Mouse (Mus musculus): ENCODE measurements around the gene Rftn2. TPM values are rescaled to one million over a fixed set of nuclear protein-coding genes. Genes with fewer than 3 reads are reported as not detected.

The Rftn2 gene
- polyA plus RNA-seq (2015; fragmentation: Nextera tagmentation; extraction: Ambion mirVana), result 0.80 and 1.1 TPM in 2 replicates

DNA sequence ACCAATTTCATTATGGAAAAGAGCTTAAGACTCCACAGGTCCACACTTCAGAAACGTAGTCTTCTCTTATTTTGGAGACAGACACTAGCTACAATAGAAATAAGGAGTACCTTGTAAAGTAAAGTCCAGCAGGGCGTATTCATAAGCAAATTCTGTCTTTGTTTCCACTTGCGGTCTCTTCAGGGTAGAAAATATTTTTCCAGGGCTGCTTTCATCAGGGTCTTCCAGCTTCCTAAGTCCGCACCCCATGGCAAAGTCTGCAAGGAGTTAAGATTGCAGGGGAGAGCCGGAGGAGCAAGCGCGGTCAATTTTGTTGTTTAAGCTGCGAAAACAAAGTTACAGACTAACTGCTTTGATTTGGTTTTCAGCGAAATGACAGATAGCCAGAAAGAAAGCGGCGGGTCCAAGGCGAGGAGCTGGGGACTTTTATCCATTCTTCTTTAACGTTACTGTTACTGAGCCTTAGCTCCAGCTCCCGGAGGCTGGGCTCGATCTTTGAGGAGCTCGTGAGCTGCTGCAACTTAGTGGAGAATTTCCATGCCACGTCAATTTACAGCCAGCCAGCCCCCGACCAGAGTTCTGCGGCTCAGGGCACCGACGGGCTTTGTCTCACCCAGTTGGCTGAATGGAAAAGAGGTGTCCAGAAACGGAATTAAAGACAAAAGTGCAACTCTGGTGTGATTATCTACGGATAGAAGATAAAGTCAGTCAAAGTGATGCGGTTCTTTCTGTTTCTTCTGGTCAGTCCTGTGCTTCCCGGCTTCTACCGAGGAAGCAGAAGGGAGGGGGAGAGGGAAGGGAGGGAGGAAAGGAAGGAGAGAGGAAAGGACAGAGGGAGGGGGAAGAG, at the start of gene Rftn2:
Gene Rftn2, minus strand, starts transcription at position 772 of the 847 bp plus-strand sequence.
- DNase-seq (ENCODE audit: low spot score), result no peak

DNA sequence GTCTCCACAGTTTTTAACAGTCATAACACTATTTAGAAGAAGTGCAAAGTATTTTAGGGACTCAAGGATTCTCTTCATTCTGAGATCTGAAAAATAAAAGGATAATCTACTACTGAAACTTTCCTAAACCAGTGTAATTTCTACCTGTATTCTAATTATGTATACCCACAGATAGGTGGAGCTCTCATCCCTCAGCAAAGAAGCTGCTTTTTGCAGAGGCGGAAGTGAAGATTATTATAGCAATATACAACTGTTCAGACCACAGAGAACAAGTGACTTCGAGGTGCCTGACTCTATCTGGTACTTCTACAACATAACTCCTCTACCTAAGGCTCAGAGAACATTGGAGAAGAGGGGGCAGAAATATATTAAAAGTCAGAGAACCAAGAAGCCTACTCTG, 38.9 kb upstream of the Rftn2 start:
- no peak for DNase-seq (ENCODE audit: low spot score)

- no peak for DNase-seq (ENCODE audit: low spot score)
Measured at GRCm38 (mm10) chr1:55264385-55264784, 37.8 kb upstream of the Rftn2 start.

DNA sequence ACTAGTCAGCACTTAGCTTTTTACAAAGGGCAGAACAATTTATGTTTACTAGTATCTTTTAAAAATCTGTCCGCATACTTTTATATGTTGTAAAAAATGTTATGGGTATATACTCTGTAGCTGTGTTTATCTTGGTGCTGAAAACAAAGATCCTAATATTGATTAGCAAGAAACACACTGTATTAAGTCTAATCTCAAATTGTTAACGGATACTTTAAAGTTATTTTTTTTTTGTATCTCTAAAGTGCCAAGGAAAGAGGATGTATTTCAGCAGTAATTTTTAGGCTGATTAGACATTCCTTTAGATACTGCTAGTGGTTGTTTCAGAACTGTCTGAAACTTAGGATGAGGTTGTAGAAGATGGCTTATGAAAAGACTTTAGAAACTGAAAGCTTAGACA, 19.8 kb upstream of the Rftn2 start:
- no peak for DNase-seq (ENCODE audit: low spot score)

DNA sequence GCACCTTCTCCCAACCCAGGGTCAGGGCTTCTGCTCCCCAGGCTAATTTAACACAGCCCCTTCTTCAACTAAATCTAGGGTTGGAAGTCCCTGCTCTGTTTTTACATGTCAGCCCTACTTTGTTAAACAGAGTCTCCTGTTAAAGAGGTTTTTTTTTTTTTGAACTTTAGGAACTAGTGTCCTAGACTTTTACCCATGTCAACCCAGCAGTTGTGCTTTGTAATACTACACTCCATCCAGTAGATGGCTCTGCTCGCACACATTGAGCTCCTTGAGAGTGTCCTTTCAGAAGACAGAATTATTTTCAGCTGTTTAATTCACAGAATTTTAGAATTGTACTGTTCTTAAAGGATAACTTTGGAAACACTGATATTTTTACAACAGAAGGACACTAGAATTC, 12.7 kb upstream of the Rftn2 start:
- DNase-seq (ENCODE audit: low spot score), result peak; percentile 82

- no peak for DNase-seq (ENCODE audit: low spot score)
Measured at GRCm38 (mm10) chr1:55238496-55238895, 11.9 kb upstream of the Rftn2 start.

GRCm38 (mm10) chr1:55237643-55238161, 11.1 kb upstream of the Rftn2 start:
- no peak for DNase-seq (ENCODE audit: low spot score)

DNA sequence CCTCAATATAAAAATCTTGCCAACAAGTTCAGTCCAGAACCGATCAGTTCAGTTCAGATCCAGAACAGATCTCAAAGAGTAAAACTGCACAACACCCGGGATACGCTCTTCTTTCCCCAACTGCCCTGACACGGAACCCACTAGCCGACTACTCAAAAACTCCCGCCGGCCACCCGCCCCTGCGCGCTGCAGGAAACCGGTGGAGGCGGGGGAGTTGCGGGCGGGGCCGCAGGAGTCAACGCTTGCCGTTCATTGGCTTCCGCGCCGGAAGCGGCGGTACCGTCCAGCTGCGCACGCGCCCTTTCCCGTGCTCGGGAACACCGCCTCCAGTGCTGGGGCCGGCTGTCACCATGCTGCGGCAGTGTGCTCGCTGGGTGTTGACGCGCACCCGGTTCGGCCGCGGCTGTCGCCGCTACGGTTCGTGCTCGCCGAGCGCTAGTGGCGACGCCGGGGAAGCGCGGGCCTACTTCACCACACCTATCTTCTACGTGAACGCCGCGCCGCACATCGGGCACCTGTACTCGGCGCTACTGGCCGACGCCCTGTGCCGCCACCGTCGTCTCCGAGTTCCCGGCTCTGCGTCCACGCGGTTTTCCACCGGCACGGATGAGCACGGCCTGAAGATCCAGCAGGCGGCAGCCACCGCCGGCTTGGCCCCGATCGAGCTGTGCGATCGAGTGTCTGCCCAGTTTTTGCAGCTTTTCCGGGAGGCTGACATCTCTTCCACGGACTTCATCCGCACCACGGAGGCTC, 10.5 kb upstream of the Rftn2 start, which contains the start of gene Mars2:
Gene Mars2, plus strand, starts transcription at position 288 of the 753 bp plus-strand sequence.
- peak; percentile 96 for DNase-seq (ENCODE audit: low spot score)

DNA sequence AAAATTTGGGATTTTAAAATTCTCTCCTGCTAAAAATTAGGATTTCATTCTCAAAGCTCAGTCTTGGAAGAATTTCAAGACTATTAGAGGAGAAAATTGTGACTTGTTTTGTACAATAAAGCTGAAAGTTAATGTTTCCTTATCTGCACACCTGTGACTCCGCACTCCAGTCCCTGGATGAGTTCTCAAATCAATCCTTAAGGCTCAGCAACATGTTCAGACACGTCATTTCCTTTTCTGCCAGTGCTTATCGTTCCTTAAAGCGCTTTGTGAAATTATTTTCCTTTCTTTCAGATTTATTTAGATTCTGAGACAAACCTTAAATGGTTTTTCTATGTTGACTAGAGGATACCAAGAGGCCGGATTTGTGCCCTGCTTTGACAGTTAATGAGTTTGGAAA, 9.9 kb upstream of the Rftn2 start:
- no peak for DNase-seq (ENCODE audit: low spot score)

GRCm38 (mm10) chr1:55234910-55235520, 8.4 kb upstream of the Rftn2 start:
- DNase-seq (ENCODE audit: low spot score), result no peak

DNA sequence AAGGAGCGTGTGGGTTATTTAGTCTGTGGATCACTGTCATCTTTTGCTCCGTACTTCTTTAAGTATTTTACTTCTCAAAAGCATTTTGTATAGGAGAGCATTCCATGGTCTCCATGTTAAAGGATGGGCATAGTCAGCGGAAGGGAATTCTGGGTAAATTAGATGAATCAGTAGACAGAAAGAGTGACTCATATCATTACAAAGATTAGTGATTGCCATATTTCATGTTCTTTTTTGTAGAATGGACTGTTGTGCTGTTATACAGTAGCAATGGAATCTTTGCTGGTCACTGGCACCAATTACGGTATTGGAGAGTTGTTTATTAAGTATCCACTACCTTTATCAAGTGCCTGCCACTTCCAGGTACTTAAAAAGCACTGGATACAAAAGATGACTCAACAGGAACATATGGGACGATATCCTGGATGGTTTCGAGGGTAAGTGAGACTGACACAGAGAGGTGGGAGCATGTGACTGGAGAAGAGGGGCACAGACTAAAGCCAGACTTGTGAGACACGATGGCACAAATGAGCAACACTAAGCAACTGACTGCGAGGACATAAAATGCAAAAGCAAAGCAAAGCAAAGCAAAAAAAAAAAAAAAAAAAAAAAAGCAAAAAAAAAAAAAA, 1.8 kb upstream of the Rftn2 start:
- DNase-seq (ENCODE audit: low spot score), result no peak

DNA sequence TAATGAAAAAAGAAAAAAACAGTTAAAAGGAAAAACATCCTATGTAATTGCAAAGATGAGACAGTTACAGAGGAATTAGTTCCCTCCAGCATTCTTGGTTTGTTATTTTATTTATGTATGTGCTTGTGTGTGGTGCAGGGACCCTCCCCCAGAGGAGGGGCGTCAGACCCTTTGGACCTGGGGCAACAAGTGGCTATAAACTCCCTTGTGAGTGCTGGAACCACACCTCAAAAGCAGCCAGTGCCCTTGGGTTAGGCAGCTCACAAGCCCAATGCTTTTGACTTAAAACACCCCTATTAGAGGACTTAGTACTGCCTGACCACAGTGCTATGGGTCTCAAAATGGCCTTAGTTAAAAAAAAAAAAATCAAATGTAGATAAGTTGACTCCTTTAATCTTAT, 794 bp upstream of the Rftn2 start:
- no peak for DNase-seq (ENCODE audit: low spot score)

- DNase-seq (ENCODE audit: low spot score), result no peak
Measured at GRCm38 (mm10) chr1:55225398-55225797, 1.2 kb downstream of the Rftn2 start.

DNA sequence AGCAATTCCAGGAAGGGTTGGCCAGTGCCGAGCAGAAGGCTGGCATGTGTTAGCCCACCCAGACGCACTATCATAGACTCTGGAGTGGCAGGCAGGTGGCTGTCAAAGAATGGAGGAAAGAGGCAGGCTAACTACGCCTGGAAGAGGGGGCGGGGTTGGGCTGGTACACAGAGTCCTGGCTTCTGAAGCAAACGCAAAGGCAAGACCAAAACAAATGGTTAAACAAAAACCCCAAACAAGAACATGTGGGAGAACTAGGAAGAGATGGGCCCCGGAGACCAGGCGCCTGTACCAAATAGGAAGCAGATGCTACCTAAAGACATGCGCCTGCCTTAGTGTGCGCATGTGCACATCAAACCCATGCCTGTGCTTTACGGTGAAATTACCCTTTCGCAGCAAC, 2.5 kb downstream of the Rftn2 start:
- no peak for DNase-seq (ENCODE audit: low spot score)

DNA sequence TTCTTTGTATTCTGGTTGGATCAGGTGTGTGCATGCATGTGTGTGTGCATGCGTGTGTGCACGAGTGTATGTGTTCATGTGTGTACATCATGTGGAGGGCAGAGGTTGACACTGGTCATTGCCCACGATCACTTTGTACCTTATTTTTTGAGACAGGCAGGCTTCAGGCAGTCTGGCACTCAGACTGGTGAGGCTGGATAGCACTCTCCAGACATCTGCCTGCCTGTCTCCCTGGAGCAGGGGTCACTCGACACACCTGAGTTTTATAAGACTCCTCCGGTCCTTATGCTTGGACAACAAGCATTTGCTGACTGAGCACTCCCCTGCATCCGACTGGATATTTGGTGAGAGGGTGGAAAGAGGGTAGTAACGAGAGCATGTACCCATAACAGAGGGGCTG, 3.6 kb downstream of the Rftn2 start:
- DNase-seq (ENCODE audit: low spot score), result no peak

GRCm38 (mm10) chr1:55221352-55221751, 5.2 kb downstream of the Rftn2 start:
- DNase-seq (ENCODE audit: low spot score), result no peak

- no peak for DNase-seq (ENCODE audit: low spot score)
Measured at GRCm38 (mm10) chr1:55217191-55217590, 9.4 kb downstream of the Rftn2 start.

DNA sequence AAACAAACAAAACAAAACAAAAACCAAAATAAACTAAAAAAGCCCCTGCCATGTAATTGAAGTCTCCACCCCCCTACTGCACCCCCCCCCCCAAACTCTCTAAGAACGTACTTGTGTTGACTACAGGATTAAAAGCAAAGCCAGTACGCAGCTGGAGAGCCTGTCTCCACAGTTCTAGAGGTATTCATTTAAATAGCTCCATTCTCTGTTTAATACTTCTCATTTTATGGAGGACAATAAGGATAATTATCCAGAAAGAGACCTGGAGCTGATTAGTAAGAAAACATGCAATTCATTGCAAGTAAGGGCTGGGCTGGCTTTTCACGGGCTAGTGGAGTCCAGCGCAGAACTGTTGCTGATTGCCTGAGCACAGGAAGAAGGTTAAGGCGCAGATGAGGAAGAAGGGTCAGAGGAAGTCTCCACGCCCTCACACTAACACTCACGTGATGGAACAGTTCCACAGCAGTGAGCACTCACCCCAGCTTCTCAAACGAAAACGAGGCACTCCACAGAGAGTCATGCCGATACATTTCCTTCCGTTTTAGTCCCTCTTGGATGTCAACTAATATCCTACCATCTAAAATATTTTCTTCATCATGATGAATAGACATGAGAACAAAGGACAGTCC, 11.3 kb downstream of the Rftn2 start:
- DNase-seq (ENCODE audit: low spot score), result peak; percentile 66

DNA sequence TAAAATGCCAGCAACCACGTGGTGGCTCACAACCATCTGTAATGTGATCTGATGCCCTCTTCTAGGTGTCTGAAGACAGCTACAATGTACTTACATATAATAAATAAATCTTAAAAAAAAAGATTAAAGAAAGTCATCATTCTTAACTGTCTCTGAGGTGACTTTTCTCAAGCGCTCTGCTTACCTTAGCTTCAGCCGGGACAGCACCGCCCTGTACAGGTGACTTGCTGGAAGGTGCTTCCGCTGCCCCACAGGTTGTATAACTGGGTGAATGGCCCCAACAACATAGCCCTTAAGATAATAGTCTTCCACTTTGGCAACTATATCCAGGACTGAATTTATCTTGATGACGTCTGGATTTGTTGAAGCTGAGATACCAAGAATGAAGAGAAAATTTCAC, 12.6 kb downstream of the Rftn2 start:
- no peak for DNase-seq (ENCODE audit: low spot score)

- DNase-seq (ENCODE audit: low spot score), result no peak
Measured at GRCm38 (mm10) chr1:55213475-55213874, 13.1 kb downstream of the Rftn2 start.

- no peak for DNase-seq (ENCODE audit: low spot score)
Measured at GRCm38 (mm10) chr1:55212771-55213170, 13.8 kb downstream of the Rftn2 start.
